Mouse (Mus musculus): ENCODE data around the gene Scn4a.
A peak's percentile ranks its signal among the peaks of the same experiment; 100 is the strongest.
"Not testable (repeated sequence)": the region's sequence is repeated elsewhere in the genome, so short reads cannot be mapped to it uniquely, and the experiment has no call there.

Gene Scn4a

DNA sequence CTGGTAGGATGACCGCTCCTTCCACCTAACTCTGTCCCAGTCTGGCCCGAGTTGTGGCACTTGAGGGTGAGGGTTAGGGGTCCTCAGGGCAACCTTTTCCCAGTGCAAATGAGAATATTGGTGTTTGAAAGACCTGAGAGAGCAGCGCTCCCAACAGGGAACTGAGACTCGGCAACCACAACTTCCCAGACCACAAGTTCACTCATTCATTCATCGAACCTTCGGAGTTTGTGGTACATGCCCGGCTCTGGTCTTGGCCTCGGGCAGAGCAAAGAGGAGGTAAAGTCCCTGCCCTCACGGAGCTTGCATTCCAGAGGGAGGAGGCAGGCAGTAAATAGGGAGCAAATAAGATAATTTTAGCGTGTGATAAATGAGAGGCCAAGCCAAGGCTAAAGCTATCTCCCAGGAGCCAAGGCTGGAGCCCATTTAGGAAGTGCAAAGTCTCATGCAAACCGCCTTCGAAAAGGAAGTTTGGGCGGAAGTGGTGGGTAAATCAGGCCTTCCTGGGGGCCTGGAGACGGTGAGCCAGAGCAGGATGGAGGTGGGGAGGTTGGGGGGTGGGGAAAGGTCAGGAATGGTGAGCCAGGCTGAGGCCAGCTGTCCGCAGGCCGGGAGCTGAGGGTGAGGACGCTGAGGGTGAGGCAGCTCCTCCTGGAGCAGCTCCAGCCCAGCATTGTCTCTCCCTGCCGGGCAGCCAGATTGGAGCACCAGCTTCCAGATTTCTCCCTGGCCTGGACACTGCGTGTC is 2.5 kb upstream of the Scn4a start:
- DNase-seq = peak; percentile 53

DNA sequence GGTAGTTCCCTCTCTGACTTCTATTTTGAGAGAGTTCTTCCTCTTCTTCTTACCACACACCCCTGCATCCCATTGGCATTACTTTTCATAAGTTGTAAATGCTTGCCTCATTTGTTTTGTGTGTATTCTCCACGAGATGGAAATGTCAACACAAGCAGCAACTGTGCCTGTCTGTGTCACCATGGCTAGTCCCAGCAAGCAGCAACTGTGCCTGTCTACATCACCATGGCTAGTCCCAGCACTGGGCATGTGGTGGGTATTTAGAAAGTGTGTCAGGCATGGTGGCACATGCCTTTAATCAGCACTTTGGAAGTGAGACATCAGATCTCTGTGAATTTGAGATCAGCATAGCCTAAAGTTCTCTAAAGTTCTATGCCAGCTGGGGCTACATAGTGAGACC is 1.1 kb upstream of the Scn4a start:
- no peak for DNase-seq

DNA sequence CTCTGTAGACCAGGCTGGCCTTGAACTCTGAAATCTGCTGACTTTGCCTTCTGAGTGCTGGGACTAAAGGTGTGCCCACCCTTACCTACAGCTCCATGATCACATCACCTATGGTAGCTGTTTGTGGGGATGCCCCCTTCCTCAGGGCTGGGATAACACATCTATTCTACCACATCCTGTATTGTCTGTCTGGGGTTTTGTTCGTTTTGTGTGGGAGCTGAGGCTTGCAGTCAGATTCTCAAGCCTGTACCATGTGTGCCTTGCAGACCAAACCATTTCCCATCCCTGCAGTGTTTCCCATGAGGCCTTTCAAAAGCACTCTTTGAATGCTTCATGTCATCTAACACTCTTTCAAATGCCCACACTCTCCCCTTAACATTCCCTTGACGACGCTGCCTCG is 1.1 kb downstream of the Scn4a start:
- no peak for DNase-seq

DNA sequence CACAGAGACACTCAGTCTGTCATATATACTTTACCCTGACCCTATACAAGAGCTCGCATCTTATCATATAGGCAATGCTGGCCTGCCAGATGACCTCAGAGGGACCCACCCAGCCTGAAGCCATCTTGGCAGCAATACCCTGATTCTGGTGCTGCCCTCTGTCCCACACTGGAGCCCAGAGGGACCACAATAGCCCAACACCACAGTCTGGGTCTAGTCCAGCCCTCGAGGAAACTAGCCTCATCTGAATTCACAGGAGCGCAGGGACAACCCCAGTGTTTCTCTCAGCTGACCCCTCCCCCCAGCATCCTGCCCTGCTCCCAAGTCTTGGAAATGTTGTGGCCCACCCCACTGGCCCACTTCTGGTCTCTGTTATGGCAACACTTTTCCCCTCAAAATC is 1.8 kb downstream of the Scn4a start:
- no peak for DNase-seq

DNA sequence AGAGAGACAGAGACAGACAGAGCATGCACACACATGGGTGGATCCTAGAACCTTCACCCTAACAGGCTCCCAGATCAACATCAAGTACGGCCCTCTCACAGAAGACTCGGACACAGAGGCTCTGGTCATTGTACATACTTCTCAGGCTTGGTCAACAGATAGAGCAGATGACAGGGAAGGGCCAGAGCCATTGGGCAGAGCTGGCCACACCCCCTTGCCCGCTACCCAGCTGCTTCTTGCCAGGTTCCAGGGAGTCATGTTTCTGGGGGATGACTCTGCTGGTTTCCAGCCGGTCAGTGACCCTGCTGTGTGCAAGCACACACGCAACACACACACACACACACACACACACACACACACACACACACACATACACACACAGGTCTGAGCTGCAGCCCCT is 2.2 kb downstream of the Scn4a start:
- DNase-seq = peak; percentile 50

DNA sequence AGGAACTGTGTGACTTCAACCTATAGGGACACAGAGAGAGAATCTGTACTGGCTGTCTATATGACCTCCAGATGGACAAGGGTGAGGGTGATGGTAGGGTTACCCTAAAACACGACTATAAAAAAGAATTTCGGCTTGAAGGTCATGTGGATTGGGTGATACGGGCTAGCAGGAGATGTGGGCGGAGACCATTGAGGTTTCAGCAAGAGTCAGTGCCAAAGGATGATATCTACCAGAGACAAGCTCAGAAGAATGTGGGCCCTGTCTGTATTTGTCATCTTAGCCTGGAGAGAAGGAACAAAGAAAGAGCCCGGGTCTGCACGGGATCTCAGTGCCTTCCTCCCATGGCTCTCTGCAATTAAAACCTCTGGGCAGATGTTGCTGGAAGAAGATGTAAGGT is 3.3 kb downstream of the Scn4a start:
- DNase-seq = no peak

DNA sequence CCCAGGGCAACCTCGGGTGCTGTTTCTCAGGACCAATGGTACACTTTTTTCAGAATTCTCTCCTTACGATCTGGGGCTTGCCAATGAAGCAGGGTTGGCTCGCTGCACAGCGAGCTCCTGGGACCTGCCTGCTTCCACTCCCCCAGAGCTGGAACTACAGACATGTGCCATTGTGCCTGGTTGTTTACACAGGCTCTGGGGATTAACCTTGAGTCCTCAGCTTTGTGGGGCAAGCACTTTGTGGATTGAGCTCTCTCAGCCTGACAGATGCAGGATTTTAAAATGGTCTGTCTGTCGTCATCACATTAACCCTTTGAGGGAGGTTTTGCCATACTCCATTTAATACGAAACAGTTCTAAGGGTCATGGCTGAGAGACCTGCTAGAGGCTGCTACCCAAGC is 8.2 kb downstream of the Scn4a start:
- DNase-seq = no peak

DNA sequence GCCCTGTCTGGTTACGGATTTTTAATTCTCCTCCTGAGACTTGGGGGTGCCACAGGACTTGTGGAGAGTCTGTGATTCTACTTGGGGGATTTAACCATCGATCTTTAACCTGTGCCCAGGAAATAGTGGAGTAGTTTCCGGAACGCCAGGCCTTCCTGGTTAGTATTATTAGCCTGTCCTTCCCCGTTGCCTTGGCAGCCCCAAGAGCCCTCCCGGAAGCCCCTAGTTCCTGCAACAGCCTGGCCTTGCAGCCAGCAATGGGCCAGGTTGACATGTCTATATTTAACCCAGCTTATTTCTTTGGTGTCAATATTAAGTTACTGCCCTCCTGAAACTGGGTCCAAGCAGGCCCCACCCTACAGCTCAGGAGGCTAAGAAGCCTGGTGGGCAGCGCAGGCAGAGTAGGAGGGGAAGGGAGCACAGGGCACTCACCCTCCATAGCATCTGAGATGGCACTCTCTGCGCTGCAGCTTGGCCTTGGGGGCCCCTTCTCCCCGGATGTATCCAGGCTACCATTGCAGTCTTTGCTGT is 12.0 kb downstream of the Scn4a start:
- no peak for DNase-seq

DNA sequence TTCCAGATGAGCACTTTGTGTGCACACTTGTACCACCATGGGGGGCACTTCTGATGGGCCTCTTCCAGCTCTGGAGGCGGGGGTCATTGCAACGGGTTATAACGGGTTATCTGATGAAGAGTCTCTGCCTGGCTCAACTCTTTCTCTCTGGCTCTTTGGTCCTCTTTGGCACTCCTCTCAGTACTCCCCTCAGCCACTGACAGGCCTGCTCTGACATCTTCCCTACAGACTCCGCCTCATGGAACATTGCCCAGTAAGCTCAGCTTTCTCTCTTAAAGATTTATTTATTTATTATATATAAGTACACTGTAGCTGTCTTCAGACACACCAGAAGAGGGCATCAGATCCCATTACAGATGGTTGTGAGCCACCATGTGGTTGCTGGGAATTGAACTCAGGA is 13.8 kb downstream of the Scn4a start:
- DNase-seq = not testable (repeated sequence)

DNA sequence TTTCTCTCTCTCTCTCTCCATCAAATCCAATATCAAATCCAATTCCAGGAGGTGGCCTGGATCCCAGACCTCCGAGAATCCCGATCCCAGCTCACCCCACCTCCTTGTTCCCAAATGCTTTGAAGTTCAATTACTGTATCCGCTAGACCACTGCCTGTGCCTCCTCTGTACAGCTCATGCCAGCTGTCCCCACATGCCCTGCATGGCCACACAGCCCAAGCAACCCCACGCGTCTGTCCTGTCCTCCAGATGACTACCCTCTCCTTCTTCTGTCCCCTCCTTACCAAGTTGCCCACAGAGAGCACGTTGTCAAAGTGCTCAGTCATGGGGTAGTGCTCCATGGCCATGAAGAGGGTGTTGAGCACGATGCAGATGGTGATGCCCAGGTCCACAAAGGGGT is 14.2 kb downstream of the Scn4a start:
- DNase-seq = no peak

DNA sequence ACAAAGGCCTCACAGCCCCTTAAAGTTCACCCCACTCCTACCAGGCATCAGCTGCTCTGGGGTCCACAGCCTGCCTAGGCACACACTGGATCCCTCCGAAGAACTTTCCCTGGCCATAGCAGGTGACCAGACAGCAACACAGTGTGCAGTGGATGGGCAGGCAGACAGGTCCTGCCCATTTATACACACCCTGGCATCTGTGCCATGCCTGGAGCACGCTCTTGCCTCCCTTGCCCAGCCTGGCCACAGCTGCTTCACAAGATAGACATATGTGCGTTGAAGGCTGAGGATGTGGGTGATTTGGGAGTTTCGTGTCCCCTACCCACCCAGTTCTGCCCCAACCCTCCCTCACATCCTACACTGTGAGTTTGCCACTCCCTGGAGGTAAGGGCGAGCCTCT is 15.1 kb downstream of the Scn4a start:
- no peak for DNase-seq

DNA sequence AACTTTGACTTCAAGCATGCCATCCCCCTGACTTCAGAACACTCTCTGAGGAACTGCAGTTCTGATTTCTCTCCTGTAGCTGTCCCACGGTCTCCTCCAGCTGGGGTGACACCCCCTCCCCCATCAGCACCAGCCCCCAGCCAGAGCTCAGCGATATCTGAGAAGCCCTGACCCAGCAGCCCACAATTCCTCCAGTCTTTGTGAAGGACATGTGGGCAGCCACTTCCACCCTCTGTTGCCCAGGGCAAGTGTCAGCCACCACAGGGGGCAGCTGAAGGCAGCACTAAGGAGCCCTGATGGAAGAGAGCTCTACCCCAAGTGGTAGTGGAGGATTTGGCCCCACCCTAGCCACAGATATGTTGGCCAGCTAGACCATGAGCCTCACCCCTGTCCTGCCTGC is 19.0 kb downstream of the Scn4a start:
- no peak for DNase-seq

DNA sequence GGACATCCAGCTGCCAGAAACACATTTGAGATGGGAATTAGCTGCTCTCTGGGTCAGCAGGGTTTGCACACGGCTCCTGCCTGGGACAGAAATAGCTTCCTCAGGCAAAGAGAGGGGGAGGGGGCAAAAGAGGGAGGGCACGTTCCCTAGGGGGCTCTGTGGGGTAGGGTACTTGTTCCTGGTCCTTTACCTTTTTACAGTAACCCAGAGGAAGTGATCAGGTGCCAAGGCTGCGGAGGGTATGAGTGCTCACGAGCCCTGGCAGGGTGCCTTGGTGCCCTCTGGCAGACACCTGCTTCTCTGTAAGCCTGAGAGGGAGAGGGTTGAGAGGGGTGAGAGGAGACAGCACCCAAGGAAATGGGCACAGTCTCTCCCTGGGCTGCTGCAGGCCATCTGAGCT is 20.6 kb downstream of the Scn4a start:
- no peak for DNase-seq

DNA sequence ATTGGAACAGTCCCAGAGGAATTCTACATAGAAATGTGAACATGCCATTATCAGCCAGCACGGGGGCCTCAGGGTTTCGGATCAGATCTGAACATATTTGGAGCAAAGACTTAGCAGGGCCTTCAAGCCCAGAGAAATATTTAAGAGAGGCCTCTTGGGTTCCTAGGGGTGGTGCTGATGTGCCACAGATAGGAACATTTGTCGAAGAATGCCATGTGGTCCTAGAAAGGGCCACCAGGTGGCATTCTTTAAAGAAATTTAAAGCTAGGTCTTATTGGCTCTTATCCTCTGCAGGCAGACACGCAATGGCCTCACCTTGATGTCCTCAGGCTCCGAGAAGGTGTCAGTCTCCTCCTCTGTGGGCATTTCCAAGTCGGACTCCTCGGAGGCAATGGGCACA is 23.4 kb downstream of the Scn4a start:
- peak; percentile 75 for DNase-seq

DNA sequence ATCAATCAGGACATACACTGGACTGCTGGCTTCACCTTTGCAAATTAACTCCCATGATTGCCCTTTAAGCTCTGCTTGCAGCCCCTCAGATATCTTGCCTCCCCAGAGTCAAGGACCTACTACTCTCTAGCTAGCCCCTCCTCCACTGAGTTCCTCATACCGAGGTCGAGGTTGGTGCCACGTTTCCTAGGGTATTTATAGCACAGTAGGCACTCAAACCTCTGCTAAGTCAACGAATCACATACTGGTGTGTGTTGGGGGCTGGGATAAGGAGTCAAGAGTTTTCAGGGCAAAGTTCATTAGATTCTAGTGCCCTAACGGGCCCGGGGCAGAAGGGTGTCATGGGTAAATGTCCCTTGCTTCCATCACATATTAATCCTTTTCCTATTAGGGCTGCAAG is 24.0 kb downstream of the Scn4a start:
- DNase-seq = no peak

DNA sequence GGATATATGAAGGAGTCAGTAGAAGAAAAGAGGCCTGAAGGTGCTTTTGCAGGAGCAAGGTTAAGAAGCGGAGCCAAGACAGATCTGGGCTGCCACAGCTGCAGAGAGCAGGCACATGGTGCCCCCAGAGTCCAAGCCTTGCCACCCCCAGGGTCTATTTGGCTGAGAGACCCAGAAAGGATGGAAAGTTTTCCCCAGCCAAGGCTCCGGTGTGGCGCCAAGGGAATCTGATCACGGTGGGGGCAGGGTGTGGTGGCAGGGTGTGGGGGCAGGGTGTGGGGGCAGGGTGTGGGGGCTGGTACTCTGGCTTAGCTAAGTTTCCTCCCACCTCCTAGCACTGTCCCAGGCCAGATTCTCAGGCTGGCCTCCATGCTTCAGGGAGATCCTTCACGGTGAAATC is 24.6 kb downstream of the Scn4a start:
- no peak for DNase-seq

DNA sequence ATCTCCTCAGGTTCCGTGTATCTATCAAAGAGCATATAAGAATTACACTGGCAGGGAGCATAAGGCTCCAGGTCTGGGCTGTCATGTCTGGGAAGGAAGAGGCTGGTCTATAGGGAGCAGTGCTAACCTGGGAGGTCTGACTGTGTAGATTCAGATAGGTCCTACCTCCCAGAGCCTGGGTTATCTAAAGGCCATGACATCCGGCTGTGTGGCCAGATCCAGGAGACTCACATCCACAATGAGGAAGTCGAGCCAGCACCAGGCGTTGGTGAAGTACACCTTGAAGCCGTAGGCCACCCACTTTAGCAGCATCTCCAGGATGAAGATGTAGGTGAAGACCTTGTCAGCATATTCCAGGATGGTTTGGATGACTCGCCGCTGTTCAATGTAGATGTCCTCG is 26.6 kb downstream of the Scn4a start:
- DNase-seq = no peak

DNA sequence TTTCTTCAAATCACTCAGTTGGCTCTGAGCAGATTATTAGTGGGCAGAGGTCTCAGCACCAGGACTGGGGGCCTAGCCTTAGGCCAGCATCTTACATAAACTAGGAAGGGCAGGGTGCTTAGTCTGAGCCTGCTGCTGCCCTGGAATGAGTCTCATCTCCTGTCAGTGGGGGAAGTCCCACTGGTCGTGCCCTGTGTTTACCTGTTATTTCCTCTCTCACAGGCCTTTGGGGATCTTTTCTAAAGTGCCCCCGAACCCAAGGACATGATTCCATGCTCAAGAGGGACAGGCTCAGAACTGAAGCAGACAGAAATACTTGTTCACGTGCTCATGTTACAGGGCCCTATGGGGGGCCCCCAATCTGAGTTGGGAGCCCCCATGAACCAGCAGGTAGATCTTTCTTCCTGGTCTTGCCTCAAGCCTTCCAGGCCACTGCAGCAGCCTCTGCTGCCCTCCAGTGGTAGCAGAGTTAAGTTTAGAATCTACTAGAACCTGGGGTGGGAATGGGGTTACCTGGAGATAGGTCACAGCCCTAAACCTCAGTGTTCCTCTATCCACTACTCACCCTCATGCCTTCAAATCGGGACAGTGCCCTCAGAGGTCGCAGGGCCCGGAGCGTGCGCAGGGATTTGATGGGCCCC is 27.4 kb downstream of the Scn4a start:
- peak; percentile 82 for DNase-seq

DNA sequence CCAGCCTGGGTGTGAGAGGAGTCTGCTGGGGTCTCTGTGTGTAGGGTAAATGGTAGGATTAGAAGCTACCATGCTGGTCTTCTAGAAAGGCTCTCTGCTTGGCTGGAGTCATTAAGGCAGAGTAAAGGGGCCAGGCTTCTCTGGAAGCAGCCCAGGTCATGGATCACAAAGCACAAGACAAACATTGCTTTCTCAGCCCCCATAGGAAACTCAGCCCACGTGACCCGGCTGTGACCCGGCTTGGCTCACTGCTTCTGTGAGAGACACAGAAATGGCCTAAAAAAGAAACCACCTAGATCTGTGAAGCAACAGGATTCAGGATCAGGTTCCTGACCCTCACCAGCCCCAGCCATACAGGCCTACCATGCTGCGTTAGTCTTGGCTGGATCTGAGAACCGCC is 28.2 kb downstream of the Scn4a start:
- peak; percentile 45 for DNase-seq

DNA sequence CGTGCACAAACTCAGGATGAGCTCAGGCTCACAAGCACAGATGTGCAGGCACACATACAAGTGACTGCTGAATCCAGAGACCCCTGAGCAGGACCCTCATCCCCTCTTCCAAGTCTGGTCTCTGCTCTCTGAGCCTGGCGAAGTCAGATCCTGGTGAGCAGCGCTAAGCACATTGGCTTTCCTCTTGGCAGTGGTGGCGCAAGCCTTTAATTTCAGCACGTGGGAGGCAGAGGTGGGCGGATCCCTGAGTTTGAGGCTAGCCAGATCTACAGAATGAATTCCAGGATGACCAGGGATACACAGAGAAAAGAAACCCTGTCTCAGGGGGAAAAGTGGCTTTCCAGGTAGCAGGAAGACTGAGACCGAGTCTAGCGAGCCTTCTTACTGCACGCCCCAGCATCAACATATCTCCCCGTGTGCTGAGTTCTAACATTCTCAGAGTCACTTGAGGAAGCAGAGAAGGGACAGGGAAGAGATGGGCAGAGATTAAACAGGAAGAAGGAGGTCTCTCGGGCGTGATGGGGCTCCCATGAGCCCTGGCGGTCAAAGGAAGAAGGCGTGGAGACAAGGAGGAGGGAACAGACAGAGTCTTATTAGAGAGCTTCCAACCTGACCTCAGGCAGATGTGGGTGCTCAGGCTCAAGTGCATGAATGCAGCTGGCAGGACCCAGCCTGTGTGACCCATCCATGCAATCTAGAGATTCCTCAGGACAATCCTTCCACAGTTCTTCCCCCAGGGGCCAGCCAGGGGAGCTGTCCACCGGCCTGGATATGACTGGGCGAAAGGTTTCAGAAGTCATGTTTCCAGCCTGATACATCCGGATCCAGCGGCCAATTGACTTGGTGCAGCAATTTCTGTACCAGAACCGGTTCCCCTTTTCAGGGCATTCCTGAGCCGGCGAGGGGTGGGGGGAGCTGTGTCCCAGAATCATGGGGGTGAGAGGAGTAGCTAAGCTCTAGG is 34.4 kb downstream of the Scn4a start:
- peak; percentile 52 for DNase-seq

DNA sequence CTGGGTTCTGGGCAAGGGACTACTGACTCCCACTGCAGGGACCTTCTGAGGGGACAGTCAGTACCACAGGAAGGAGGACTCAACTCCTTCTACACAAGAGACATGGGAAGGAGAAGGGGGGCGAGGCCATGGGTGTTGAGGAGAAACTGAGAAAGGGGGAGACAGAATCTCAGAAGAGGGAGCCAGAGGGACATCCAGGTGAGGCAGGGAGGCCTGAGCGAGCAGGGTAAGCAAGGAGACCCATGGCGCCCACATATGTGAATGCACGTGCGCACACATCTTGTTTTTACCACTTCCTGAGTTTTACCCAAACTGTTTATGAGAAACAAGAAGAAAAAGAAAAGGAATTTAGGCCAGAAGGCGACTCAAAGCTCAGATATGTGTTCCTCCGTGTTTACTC is 35.3 kb downstream of the Scn4a start:
- no peak for DNase-seq

DNA sequence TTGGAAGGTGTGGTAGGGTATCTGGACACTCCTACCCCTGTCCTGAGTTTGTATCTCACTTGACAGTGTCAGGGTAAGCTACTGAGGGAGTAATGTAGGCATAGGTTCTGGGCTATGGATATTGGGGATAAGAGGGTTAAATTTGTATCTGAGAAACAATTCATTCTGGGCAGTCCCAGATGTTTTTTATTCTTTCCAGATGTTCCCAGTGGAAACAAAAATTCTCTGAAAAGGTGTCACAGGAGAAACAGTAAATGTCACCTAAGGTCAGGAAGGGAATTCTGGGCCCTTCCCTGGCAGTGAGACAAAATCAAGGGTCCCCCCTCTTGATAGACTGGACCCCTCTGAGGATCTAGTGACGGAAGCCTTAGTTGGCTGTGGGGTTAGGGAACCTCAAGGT is 36.7 kb downstream of the Scn4a start:
- no peak for DNase-seq

DNA sequence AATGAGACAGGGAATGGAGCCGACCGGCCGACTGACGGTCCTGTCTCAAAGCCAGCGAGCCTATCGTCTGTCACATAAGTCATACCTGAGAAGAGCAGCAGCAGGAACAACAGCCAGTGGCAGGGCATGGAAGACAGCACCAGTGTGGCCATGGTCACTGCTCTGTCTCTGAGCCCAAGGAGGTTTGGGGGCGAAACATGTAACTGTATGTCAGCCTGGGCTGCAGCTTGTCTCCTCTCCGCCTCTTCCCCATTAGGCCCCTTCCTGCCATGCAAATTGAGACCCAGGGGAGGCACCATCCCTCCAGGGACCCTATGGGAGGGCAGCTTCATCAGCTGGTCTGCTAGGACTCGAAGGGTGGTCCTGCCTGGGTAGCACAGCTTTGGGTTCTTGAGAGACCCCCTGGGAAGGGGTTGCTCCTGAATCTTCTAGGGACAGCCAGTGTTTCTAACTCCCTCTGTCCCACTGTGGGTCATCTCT is 38.7 kb downstream of the Scn4a start, which contains the start of gene Cd79b:
Gene Cd79b, minus strand, starts transcription at position 430 of the 480 bp plus-strand sequence.
- DNase-seq = no peak

Measured in lung, postnatal 10 days (tissue).